Mouse (Mus musculus) cerebellum, adult (tissue): ENCODE measurements around the gene Themis3.
A peak's percentile ranks its signal among the peaks of the same experiment; 100 is the strongest.

Source experiments
- ATAC-seq: cut with Nextera tagmentation; 2 replicates; pipeline ENCODE4 v1.9.2; 2017; ENCODE audit warnings: mild to moderate bottlenecking, moderate library complexity, mixed read lengths; ENCODE audit not compliant: insufficient number of reproducible peaks, low FRiP score, low TSS enrichment

Gene Themis3

DNA sequence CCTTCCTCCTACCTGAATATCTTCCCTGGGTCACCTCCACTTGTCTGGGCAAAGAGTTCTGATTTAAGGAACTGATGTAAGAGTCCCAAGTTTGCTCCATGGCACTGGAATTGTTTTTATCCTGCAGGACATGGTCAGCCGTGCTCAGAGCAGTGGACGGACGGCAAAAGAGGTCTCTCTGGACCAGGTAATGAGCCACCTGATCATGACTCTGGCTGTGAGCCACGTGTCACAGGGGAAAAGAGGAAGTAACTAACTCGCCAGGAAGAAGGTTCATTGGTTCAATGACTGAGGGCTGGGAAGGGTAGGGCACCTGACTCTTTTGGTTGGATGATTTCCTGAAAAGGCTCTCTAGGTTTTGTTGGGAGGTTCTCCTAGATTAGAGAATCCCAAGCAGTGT, at the start of gene Themis3:
TSS of gene Themis3 (minus strand) at position 187 of the 400 bp plus-strand sequence.
- ATAC-seq, result no peak

GRCm38 (mm10) chr17:66637951-66638722, 43.7 kb upstream of the Themis3 start:
- no peak for ATAC-seq

DNA sequence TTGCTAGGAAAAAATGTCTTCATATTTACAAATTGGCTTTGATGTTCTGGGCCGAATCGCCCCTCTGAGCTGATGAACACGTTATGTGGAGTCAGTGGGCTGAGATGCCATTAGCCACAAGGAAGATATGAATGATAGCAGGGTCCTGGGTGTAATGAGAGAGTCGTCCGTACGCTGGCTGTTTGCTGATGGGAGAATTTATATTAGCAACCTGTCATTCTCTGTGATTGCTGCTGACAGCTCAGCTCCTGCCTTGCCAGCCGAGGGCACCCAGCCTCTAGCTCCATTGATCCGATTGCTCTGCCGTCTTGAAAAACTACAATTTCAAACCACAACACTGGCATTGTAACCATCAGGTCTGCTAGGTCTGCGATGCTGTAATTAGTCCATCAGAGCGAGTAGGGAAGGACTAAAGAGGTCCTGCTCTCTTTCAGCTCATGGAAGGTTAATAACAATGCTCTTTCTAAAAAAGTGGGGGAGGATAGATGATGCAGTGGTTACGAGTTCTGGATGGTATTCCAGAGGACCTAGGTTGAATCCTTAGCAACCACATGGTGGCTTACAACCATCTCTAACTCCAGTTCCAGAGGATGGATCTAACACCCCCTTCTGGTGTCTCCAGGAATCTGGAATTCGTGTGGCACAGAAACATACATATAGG, 25.7 kb upstream of the Themis3 start:
- no peak for ATAC-seq

- ATAC-seq, result no peak
Observed at GRCm38 (mm10) chr17:66619255-66619826, 24.9 kb upstream of the Themis3 start.

GRCm38 (mm10) chr17:66610032-66610431, 15.6 kb upstream of the Themis3 start:
- ATAC-seq, result no peak

- ATAC-seq, result no peak
Observed at GRCm38 (mm10) chr17:66604931-66605330, 10.5 kb upstream of the Themis3 start.

DNA sequence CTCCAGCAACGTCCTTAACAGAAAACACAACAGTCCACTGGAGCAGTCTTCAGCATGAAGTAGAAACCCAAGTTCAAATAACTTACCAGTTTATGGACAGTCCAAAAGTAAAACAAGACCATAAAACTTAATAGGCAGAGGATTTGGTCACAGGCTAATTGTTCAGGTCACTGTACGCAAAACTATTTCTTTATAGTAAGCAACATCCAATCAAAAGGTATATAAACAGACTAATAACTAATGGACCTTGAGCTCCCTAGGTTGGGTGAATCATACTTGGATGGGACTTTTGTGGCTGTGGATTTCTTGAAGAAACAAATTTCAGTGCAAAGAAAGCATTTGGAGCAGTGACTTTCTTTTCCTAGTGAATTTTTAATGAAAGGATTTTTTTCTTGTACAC, 6.8 kb upstream of the Themis3 start:
- no peak for ATAC-seq

DNA sequence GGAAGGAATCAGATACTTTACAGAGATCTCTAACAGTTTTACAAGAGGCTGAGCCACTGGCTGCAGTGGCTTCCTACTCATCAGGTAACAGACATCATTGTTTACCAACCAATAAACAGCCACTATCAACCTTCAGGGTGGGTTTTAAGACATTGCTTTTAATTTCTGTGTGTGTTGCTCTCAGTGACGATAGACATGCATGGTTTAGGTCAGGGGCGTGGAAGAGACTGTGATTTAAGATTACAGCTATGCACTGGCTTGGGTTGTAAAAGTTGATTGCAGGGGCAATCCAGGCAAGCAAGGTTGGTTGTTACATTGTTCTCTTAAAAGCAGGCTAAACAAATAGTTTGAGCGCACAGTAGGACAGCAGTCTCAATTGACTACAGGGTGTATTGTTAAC, 1.4 kb upstream of the Themis3 start:
- ATAC-seq, result no peak

DNA sequence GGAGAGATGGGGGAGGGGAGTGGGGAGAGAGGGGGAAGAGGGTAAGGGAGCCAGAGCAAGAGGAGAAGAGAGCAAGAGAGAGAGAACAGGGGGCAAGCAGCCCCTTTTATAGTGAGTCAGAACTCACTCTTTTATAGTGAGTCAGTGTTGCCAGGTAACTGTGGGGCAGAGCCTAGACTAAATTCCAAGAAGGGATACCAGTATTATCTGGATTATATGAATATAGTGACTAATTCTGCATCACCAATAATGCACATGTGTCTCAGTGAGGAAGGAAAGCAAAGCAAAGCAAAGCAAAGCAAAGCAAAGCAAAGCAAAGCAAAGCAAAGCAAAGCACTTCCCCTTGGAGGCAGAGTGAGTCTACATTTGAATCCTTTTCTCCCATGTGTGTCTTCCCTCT, 835 bp upstream of the Themis3 start:
- ATAC-seq, result no peak

DNA sequence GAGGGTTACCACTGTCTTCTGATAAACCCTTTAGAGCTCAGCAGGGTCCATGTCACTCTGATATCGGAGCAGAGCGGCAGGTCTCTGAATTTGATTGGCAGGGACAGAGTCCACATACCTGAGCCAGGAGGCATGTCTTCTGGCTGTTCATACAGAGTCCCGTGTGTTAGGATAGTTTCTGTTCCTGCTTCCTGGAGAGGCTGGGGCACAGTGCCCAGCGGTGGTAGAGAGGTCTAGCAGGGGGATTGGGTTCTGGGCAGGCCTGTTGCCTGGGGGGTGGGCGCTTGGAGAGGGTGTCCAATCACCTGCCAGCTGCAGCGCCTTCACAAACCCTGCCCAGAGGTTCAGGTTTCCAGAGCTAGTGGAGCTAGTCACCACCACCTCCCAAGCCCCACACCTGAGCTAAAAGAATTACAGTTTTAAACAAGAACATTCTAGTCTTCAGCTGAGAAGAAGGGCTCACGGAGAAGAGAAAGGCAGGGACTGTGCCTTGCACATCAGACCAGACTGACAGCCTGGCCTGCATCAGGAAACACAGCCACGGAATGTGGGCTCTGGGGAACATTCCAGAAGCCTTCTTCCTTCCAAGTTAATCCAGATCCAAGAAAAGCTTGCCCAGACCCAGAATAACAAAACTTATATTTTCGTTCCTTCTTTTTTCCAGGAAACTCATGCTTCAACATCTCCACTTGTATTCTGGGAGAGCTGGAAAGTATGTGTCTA, 3.9 kb downstream of the Themis3 start:
- no peak for ATAC-seq

- no peak for ATAC-seq
Observed at GRCm38 (mm10) chr17:66589864-66590263, 4.6 kb downstream of the Themis3 start.

GRCm38 (mm10) chr17:66586741-66587140, 7.7 kb downstream of the Themis3 start:
- ATAC-seq, result no peak

- ATAC-seq, result no peak
Observed at GRCm38 (mm10) chr17:66586078-66586477, 8.3 kb downstream of the Themis3 start.

- ATAC-seq, result no peak
Observed at GRCm38 (mm10) chr17:66580990-66581389, 13.4 kb downstream of the Themis3 start.

GRCm38 (mm10) chr17:66578007-66578406, 16.4 kb downstream of the Themis3 start:
- ATAC-seq, result peak; percentile 52; the same call in 1 of the 2 replicates

DNA sequence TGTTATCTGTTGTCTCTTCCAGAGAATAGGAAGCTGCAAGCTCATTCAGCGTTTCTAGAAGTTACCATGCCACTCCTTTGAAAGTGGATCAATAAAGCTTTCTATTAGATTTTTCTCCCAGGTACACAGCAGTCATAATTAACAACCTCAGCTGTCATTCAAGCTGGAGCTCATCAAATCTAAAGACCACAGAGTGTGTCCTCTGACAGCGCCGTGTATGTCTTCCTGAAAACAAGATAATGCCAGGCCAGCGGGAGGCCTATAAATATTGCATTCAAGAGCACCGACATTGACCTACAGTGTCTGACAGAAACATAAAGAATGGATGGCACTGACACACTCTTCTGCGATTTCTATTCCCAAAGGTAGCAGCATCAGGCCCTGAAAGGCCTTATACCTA, 16.9 kb downstream of the Themis3 start:
- ATAC-seq, result no peak

DNA sequence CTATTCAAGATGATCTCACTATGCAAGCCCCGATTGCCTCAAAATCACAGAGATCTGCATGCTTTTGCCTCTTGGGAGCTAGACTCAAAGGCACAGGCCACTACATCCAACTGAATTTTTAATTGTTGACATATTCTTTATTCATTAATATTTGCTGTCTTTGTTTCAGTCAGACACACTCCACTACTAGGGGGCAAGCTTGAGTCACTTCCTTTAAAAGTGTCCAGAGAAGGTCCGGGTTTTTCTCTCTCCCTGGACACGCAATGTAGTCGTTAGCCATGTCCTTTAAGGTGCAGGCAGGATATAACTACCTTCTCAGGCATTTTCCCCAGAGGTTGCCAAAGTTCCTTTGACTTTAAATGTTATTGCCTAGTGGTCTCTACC, 21.8 kb downstream of the Themis3 start:
- ATAC-seq, result no peak

- no peak for ATAC-seq
Observed at GRCm38 (mm10) chr17:66571860-66572676, 22.4 kb downstream of the Themis3 start.

GRCm38 (mm10) chr17:66564213-66564612, 30.2 kb downstream of the Themis3 start:
- ATAC-seq, result no peak

DNA sequence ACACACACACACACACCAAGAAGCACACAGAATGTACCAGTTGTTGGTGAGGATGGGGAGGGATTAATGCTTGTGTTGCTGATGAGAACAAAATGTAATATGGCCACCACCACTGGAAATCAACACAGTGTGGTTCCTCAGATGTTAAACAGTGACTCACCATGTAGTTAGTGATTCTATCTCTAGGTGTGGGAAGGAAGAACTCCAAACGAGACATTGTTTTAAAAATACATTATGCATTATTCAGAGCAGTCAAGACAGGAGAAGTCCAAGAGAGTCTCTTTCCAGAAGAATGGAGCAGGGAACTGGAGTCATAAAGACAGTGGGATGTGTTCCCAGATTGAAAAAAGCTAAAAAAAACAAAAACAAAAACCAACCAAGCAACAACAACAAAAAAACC, 30.9 kb downstream of the Themis3 start:
- ATAC-seq, result no peak
